Mouse (Mus musculus): Measurements from ENCODE around the gene Dusp1.

Dusp1 gene

GRCm38 (mm10) chr17:26463984-26464383 lies 97.9 kb downstream of the Dusp1 start:
- no peak for DNase-seq (ENCODE audit: low spot score)

GRCm38 (mm10) chr17:26463432-26463831 lies 98.5 kb downstream of the Dusp1 start:
- DNase-seq (ENCODE audit: low spot score) = no peak

GRCm38 (mm10) chr17:26462634-26463170 lies 99.2 kb downstream of the Dusp1 start:
- peak; percentile 78 for DNase-seq (ENCODE audit: low spot score)

- no peak for DNase-seq (ENCODE audit: low spot score)
Observed at GRCm38 (mm10) chr17:26458049-26458448, 103.9 kb downstream of the Dusp1 start.

GRCm38 (mm10) chr17:26457506-26457905 lies 104.4 kb downstream of the Dusp1 start:
- no peak for DNase-seq (ENCODE audit: low spot score)

Data from lung, postnatal 25 days (tissue).